Mouse (Mus musculus): ENCODE data around the gene Sipa1l1.
A peak's percentile ranks its signal among the peaks of the same experiment; 100 is the strongest.
"Not testable (repeated sequence)": the region's sequence is repeated elsewhere in the genome, so short reads cannot be mapped to it uniquely, and the experiment has no call there.

Gene Sipa1l1

DNA sequence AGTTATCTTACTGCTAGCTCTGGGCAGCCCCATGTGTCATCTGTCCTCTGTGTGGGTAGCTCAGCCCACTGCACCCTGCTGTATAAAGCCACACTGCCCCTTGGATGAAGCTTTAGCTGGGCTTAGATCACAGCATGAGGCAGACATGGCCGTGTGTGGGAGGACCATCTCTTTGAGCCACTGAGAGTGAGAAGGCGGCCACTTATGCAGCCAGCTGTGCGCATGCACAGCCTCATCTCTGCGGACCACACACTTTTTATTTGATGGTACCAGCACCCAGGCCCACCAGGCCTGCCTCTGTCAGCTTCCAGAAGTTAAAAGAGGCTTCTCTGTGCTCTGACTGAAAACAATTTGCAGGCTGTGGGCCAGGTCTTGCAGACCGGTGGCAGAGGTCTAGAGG is 308.7 kb downstream of the Sipa1l1 start:
- no peak for DNase-seq (ENCODE audit: low spot score)

DNA sequence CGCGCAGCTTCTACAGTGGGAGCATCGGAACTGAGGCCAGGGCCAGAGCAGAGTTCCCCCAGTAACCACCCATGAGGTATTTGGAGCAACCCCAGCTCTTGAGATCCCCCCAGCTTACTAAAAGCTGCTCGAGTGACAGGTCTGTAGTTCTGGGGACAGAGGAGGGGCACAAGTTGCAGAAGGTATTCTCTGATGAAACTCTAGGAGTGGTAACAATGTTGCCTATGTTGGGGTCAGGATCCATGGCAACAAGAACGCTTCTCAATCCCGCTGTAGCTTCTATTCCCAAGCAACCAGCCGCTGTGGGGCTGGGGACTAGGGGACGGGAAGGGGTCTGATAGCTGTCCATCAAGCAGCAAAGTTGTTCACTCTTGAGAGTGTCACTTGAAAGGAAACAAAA is 309.1 kb downstream of the Sipa1l1 start:
- DNase-seq (ENCODE audit: low spot score) = no peak

DNA sequence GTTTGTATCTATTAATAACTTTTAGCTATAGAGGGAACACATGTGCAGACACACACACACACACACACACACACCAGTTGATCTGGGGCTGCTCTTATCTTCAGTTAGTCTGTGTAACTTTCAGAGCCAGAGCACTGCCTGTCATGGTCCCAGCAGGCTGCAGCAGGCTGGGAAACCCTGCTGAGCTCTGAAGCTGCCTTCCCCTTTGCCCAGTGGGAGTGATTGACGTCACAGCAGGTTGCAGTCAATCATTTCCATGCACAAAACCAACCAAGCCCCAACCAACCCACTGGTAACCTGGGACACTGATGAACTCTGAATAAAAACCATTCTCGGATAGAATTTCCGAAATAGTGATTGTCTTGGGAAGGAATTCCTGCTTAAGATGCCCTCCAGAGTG is 310.3 kb downstream of the Sipa1l1 start:
- no peak for DNase-seq (ENCODE audit: low spot score)

DNA sequence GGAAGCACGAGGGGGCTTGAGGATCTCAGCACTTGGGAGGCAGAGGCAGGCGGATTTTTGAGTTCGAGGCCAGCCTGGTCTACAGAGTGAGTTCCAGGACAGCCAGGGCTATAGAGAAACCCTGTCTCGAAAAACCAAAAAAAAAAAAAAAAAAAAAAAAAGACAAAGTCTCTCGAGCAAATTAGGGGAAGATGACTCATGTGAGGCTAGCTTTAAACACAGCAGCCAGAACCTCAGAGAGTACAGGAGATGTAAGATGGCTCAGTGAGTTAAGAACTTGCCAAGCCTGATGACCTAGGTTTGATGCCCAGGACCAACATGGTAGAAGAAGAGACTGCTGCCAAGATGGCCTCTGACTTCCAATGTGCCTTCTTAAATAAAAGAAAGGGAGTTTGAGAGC is 311.3 kb downstream of the Sipa1l1 start:
- not testable (repeated sequence) for DNase-seq (ENCODE audit: low spot score)

DNA sequence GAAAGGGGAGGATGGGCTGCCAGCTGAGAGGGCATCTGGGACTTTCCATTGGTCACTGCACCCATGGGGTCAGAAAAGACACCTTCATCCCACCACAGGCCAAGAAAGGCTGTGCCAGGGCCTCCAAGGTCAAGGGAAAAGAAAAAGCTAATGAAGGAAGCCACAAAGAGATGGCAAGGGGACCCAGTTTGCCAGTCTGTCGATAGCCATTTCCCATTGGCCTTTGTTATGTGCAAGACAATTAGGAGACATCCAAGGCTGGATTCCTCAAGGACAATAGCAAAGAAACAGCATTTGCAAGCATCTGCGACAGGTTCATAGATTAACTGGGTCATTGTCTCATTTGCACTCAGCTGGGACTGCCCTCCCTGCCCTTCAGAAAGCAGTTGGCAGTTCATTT is 316.3 kb downstream of the Sipa1l1 start:
- DNase-seq (ENCODE audit: low spot score) = no peak

DNA sequence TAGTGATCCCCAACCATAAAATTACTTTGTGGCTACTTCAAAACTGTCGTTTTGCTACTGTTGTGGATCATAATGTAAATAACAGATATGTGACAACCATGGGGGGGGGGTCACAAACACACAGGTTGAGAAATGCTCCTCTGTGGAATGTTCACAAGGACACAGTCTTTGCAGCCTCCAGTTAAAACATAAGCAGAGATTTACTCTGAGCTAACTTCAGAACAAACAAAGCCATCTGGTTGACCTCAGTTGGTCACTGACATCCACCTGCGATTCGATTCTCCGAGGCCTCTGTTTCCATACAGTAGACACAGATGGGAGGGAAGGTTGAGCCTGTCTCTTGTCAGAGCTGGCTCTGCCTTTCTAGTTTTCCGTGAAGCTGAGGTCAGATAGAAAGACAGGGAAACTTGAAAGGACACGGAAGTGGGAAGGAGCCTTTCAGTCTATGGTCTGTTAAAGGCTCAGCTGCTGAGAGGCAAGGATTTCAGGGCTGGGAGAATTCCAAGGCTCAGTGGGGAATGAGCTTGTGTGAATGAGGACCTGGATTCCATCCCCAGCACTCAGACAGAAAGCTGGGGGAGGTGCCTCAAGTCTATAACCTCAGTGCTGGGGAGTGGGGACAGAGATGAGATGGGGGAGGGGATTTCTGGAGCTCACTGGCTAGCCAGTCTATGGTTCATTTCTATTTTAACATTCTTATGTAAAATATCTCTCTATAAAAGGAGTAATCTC is 317.9 kb downstream of the Sipa1l1 start:
- DNase-seq (ENCODE audit: low spot score) = no peak

DNA sequence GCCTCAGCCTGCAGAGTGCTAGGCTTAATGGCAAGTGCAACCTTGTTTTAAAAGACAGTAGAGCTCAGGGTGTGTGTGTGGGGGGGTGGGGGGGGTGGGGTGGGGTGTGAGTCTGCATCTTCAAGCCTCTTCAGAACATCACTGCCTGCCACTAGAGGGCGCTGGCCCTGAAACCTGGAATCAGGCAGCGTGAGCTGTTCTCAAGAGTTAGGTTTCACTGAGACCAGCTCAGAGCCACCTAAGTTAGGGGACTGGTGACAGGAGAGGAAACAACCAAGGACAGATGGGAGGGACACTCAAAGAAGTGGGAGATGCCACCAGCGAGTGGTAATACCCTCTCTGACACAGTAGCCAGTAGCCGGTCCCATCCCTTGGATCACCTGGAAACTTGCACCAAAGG is 320.0 kb downstream of the Sipa1l1 start:
- DNase-seq (ENCODE audit: low spot score) = no peak

DNA sequence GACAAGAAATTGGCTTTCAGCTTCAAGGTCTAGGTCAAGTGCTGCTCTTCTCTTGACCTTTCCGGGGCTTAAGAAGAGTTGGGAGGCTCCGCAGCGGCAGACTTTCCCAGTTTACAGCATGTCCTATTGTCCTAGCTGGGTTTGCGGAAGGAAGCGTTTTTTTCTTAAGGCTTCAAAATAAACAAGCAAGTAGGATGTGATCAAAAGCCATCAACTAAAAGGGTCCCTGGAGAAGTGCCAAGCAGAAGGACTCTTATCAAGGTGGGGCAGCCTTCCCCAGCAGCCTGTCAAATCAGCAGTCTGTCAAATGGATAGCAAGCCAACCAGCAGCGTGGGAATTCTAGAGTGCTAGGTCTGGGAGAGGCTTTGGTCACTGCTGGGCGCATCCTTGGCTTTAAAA is 320.5 kb downstream of the Sipa1l1 start:
- no peak for DNase-seq (ENCODE audit: low spot score)

DNA sequence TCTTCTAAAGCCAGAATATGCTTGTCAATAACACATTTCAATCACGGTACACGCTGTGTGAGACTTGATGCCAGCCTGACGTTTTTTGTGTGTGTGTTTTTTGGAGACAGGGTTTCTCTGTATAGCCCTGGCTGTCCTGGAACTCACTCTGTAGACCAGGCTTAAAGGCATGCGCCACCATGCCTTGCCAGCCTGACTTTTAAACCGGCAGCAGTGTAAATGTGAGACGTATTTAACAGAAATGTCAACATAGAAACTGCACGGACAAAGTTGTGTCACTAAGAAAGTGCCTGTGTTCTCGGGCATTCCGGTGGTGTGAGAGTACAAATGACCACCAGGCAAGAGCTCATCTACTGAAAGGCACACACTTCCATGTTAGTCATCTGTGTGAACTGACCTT is 323.3 kb downstream of the Sipa1l1 start:
- DNase-seq (ENCODE audit: low spot score) = no peak

DNA sequence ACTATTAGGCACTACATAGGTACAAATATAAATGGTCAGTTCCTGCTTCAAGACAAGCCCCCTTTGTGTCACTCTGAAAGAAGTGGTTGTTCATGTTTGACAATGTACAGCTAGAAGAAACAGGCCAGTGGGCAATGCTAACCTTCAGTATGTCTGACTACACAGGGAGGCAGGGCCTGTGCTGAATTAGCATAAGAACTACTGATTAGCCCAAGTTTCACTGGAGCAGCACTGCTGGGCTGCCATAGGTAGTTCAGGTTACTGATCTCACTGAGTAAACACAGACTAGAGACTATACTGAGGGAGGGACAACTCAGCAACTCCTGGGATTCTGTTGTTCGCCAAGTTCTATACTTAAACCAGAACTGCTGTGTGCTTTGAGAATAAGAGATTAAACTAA is 324.1 kb downstream of the Sipa1l1 start:
- not testable (repeated sequence) for DNase-seq (ENCODE audit: low spot score)

DNA sequence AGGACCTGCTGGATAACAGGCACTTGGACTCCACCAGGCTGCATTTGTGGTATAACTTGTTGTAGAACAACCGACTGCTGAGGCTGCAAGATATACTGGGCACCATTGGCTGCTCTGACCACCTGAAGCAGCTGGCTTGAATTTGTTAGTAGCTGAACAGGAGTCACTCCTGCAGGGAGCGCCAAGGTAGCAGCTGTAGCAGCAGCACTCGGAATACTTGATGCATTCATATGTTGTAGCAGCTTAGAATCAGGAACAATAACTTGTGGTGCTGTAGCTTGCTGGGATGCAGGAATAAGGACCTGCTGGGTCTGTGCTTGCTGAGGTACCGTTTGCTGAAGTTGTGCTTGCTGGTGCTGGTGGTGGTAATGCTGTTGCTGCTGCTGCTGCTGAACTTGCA is 326.8 kb downstream of the Sipa1l1 start:
- DNase-seq (ENCODE audit: low spot score) = no peak

DNA sequence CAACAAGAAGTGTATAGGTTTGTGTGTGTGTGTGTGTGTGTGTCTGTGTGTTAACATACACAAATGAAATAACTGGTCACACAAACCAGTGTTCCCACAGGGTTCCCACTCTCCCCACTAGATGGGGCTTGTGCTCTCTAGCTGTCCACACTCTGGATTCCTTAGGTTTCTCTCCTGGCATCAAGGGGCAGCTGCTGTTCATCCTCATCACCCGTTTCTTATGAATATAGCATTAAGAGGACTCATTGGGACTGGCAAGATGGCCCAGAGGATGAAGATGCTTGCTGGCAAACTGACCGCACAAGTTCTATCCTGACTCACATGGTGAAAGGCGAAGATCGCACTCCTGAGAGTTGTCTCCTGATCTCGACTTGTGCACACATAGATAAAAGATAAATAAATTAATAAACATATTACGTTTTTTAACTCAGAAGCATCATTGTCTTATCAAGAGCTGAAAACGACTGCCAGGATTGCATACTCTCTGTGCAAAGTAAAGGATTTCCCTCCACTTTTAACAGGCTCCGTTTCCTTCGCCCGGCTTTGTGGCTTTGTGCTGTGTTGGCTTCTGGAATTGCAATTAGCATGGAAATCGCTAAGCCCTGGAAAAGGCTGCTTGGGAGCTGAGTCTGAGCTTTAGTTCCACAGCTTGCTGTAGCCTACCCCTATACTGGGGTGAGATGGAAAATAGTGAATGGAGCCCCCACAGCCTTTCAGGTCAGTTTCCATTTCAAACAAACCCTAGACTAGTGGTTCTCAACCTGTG is 328.9 kb downstream of the Sipa1l1 start:
- DNase-seq (ENCODE audit: low spot score) = peak; percentile 24

DNA sequence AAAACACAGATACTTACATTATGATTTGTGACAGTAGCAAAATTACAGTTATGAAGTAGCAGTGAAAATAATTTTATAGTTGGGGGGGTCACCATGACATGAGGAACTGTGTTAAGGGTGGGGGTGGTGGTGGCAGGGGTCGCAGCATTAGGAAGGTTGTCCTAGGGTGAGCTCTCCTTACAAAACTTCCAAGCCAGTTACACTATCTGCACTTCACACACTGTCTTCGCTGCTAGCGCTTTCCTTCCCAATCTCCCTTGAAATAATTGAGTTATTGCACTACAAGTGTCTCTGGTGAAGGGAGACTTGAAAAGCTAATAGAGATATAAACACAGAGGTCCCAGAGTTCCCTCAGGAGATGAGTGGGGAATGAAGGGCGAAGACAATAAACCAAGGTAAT is 329.6 kb downstream of the Sipa1l1 start:
- DNase-seq (ENCODE audit: low spot score) = no peak

DNA sequence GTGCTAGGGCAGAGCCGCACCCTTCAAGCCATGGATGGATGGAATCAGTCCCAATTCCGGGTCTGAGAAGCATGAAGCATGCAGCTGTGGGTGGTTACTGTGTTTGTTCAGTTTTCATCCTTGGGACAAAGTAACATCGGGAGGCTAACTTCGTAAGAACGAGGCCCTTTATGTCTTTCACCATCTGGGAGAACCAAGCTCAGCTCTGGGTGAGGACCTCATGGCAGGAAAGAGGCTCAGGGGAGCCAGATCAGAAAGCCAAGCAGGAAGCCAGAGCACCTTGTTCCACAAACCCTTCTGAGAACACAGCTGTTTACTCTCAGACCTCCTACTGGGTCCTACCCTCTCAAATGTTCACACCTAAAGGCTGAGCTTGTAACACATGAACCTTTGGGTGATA is 330.6 kb downstream of the Sipa1l1 start:
- no peak for DNase-seq (ENCODE audit: low spot score)

Data from urinary bladder, postnatal 25 days (tissue).